31 mouse cellular contexts compared by ENCODE assay signal in genomic region chr3:131340885-131341284, GRCm38 (mm10). TPM values are rescaled to one million over a fixed set of nuclear protein-coding genes. Genes with fewer than 3 reads are reported as not detected.
A peak's percentile ranks its signal among the peaks of the same experiment; 100 is the strongest.
DNase-seq lines count a peak whose midpoint lies in the region; ATAC-seq and TF ChIP-seq lines count a peak whose summit lies in the region.
"Had no signal": no experiment of that assay in that cellular context is flagged by ENCODE, and none has a peak within 500 bp of the region (broad histone marks: within the 10 kb centered on the region; RNA-seq: fewer than 3 reads in every experiment).

No protein-coding gene starts in this region.

- no peak for TF ChIP-seq CTCF in kidney, postnatal 0 days (IDR thresholded peaks at IDR 0.05; ENCODE audit: low read depth)

- H3K9me3 ChIP-seq in heart, embryonic 10.5 days, result no peaks in the 10 kb centered on the region
- no peaks in the 10 kb centered on the region for H3K9me3 ChIP-seq in kidney, postnatal 0 days (replicated peaks; ENCODE audit: low read length)
- no peaks in the 10 kb centered on the region for H3K9me3 ChIP-seq in stomach, embryonic 15.5 days
- H3K9me3 ChIP-seq: embryonic facial prominence, embryonic 15.5 days; heart, embryonic 15.5 days; hindbrain, embryonic 12.5 days; intestine, embryonic 15.5 days; limb, embryonic 13.5 days; neural tube, embryonic 12.5 days had no signal

- 71% methylated on average over 3 of the region's 3 CpGs for WGBS in heart, embryonic 10.5 days
- 39% methylated on average over 3 of the region's 3 CpGs for WGBS in kidney, postnatal 0 days
- 36% methylated on average over 3 of the region's 3 CpGs for WGBS in stomach, embryonic 15.5 days

- H3K4me1 ChIP-seq in heart, embryonic 10.5 days, result no peaks in the 10 kb centered on the region
- H3K4me1 ChIP-seq in kidney, postnatal 0 days (replicated peaks; ENCODE audit: insufficient read depth, low read length), result no peaks in the 10 kb centered on the region
- no peaks in the 10 kb centered on the region for H3K4me1 ChIP-seq in stomach, embryonic 15.5 days
- H3K4me1 ChIP-seq: embryonic facial prominence, embryonic 15.5 days; heart, embryonic 15.5 days; hindbrain, embryonic 12.5 days; intestine, embryonic 15.5 days; neural tube, embryonic 12.5 days had no signal

- no peaks in the 10 kb centered on the region for H3K36me3 ChIP-seq in heart, embryonic 10.5 days
- H3K36me3 ChIP-seq in kidney, postnatal 0 days (ENCODE audit: insufficient read depth, low read length), result no peaks in the 10 kb centered on the region
- H3K36me3 ChIP-seq in stomach, embryonic 15.5 days, result no peaks in the 10 kb centered on the region
- H3K36me3 ChIP-seq: embryonic facial prominence, embryonic 15.5 days; heart, embryonic 15.5 days; hindbrain, embryonic 12.5 days; intestine, embryonic 15.5 days; limb, embryonic 13.5 days; neural tube, embryonic 12.5 days had no signal

- no peaks in the 10 kb centered on the region for H3K27me3 ChIP-seq in heart, embryonic 10.5 days (ENCODE audit: insufficient read depth, poor library complexity, severe bottlenecking)
- H3K27me3 ChIP-seq in kidney, postnatal 0 days (ENCODE audit: insufficient read depth, low read length), result no peaks in the 10 kb centered on the region
- H3K27me3 ChIP-seq in stomach, embryonic 15.5 days (replicated peaks), result no peaks in the 10 kb centered on the region
- H3K27me3 ChIP-seq: embryonic facial prominence, embryonic 15.5 days; heart, embryonic 15.5 days; hindbrain, embryonic 12.5 days; intestine, embryonic 15.5 days; limb, embryonic 13.5 days; neural tube, embryonic 12.5 days; Patski had no signal

- no peak overlapping the region for H3K4me2 ChIP-seq in kidney, postnatal 0 days (ENCODE audit: low read length)
- H3K4me2 ChIP-seq in stomach, embryonic 15.5 days, result no peak overlapping the region
- H3K4me2 ChIP-seq: embryonic facial prominence, embryonic 15.5 days; heart, embryonic 15.5 days; hindbrain, embryonic 12.5 days; intestine, embryonic 15.5 days; limb, embryonic 13.5 days; liver, embryonic 11.5 days; midbrain, embryonic 11.5 days; neural tube, embryonic 12.5 days had no signal

- no peak overlapping the region for H3K9ac ChIP-seq in kidney, postnatal 0 days (ENCODE audit: low read depth, low read length)
- H3K9ac ChIP-seq in stomach, embryonic 15.5 days, result no peak overlapping the region
- H3K9ac ChIP-seq: embryonic facial prominence, embryonic 15.5 days; heart, embryonic 15.5 days; hindbrain, embryonic 12.5 days; intestine, embryonic 15.5 days; limb, embryonic 13.5 days; neural tube, embryonic 12.5 days had no signal

- H3K27ac ChIP-seq in heart, embryonic 10.5 days, result no peak overlapping the region
- no peak overlapping the region for H3K27ac ChIP-seq in kidney, postnatal 0 days
- H3K27ac ChIP-seq in stomach, embryonic 15.5 days, result peak overlapping the region; percentile 2
- H3K27ac ChIP-seq: embryonic facial prominence, embryonic 15.5 days; heart, embryonic 15.5 days; hindbrain, embryonic 12.5 days; hindbrain, postnatal 0 days; intestine, embryonic 15.5 days; layer of hippocampus, adult 2 months; left cerebral cortex, adult 2 months; limb, embryonic 13.5 days; neural tube, embryonic 12.5 days had no signal

- intact Hi-C loops in heart, postnatal 25 days (cut with DNase I), result no loop called here

- no peak for ATAC-seq in kidney, postnatal 0 days (replicated peaks; ENCODE audit: low FRiP score, low read depth)
- no peak for ATAC-seq in stomach, embryonic 15.5 days (ENCODE audit: insufficient read depth, low FRiP score, low read depth)
- ATAC-seq in activated CD4-positive, CD25-positive, alpha-beta regulatory T cell, adult 4 months, result no peak
- ATAC-seq: forebrain, embryonic 14.5 days; hindbrain, postnatal 0 days; intestine, embryonic 15.5 days; Patski had no signal

- peak; percentile 58 for DNase-seq in heart, embryonic 10.5 days (ENCODE audit: low spot score)
- DNase-seq in heart, postnatal 25 days (ENCODE audit: low spot score), result no peak
- peak; percentile 77 for DNase-seq in kidney, postnatal 0 days (ENCODE audit: low spot score)
- DNase-seq in kidney, adult 8-10 months, result no peak
- DNase-seq in adipocyte (ENCODE audit: low spot score), result peak; percentile 31
- DNase-seq: adrenal gland, postnatal 25 days; cerebellum, adult 11-12 months; cerebellum, adult 9-11 months; gastrocnemius, postnatal 14 days; heart, postnatal 36 days; kidney, postnatal 10 days; lung, postnatal 36 days; right cerebral cortex, postnatal 4 days; thymus, adult 2 months; thymus, postnatal 4 days had no signal

- no peak overlapping the region for H3K4me3 ChIP-seq in heart, embryonic 10.5 days
- H3K4me3 ChIP-seq in kidney, postnatal 0 days (replicated peaks; ENCODE audit: low read depth, low read length), result no peak overlapping the region
- no peak overlapping the region for H3K4me3 ChIP-seq in stomach, embryonic 15.5 days (replicated peaks)
- H3K4me3 ChIP-seq: embryonic facial prominence, embryonic 15.5 days; heart, embryonic 15.5 days; hindbrain, embryonic 12.5 days; intestine, embryonic 15.5 days; layer of hippocampus, adult 2 months; left cerebral cortex, adult 2 months; limb, embryonic 13.5 days; myocyte; neural tube, embryonic 12.5 days had no signal

RNA-seq across cellular contexts. Expression of gene Cyp2u1, which starts 37.9 kb away (rescaled TPM):
- 3.7 and 7.0 TPM in 2 replicates for polyA plus RNA-seq in heart, embryonic 10.5 days (2016; fragmentation: Nextera tagmentation; extraction: Ambion mirVana)
- total RNA-seq in heart, postnatal 25 days (2021), result 10 to 100 TPM; 33.7 to 34.8 TPM
- polyA plus RNA-seq in kidney, postnatal 0 days (2015; fragmentation: Nextera tagmentation; extraction: Ambion mirVana), result 5.5 and 8.5 TPM in 2 replicates
- polyA plus RNA-seq in stomach, embryonic 15.5 days (2015; fragmentation: Nextera tagmentation; extraction: Ambion mirVana), result 2.1 and 2.4 TPM in 2 replicates
- 1 to 10 TPM in 1 of 2 experiments, under 1 TPM in 1; 0.98 to 1.0 TPM for polyA plus RNA-seq in activated CD4-positive, CD25-positive, alpha-beta regulatory T cell, adult 4 months (2017; shearing (Covaris generic))

Comparison
In these comparisons a context has a peak if more than half of its experiments do, and no peak if none do; other contexts are left out.
1. DNase-seq: peak in heart, embryonic 10.5 days (single experiment), kidney, postnatal 0 days (single experiment) and adipocyte (single experiment); none in heart, postnatal 25 days (single experiment) and kidney, adult 8-10 months (0 of 2).